Mouse (Mus musculus) neural tube, embryonic 14.5 days (tissue): ENCODE results near the gene Sufu. TPM values are rescaled to one million over a fixed set of nuclear protein-coding genes. Genes with fewer than 3 reads are reported as not detected.
A peak's percentile ranks its signal among the peaks of the same experiment; 100 is the strongest.

Source experiments
- ATAC-seq: fragments of 200-750 bp; cut with Nextera tagmentation; 2 replicates; pipeline ENCODE4 v1.8.0; 2017; ENCODE audit warnings: low read depth, mild to moderate bottlenecking, moderate TSS enrichment, moderate library complexity
- H3K27ac ChIP-seq: fragments of 300-500 bp; sonication (generic); 2 replicates; pipeline ENCODE4 v1.5.1; 2014; ENCODE audit warnings: low read depth, mild to moderate bottlenecking, control low read depth, low read length, moderate library complexity, mixed read lengths
- H3K27me3 ChIP-seq: fragments of 300-500 bp; sonication (generic); 2 replicates; pipeline ENCODE4 v1.6.1; 2014; ENCODE audit warnings: low read length; ENCODE audit not compliant: control insufficient read depth, insufficient read depth
- H3K36me3 ChIP-seq: fragments of 300-500 bp; sonication (generic); 2 replicates; pipeline ENCODE4 v1.6.1; 2014; ENCODE audit warnings: low read length, mixed read lengths; ENCODE audit not compliant: control insufficient read depth, insufficient read depth
- H3K4me1 ChIP-seq: fragments of 300-500 bp; sonication (generic); 2 replicates; pipeline ENCODE4 v1.6.1; 2014; ENCODE audit warnings: low read length; ENCODE audit not compliant: control insufficient read depth, insufficient read depth
- H3K4me2 ChIP-seq: fragments of 300-500 bp; sonication (generic); 2 replicates; pipeline ENCODE4 v1.6.1; 2014; ENCODE audit warnings: mild to moderate bottlenecking, low read depth, low read length, control low read depth
- H3K4me3 ChIP-seq: fragments of 300-500 bp; sonication (generic); 2 replicates; pipeline ENCODE4 v1.5.1; 2014; ENCODE audit warnings: low read depth, low read length, control low read depth, mixed read lengths
- H3K9ac ChIP-seq: fragments of 300-500 bp; sonication (generic); replicated peaks from 2 replicates; pipeline ENCODE4 v1.6.1; 2014; ENCODE audit warnings: low read depth, mild to moderate bottlenecking, control low read depth, low read length, mixed read lengths
- H3K9me3 ChIP-seq: fragments of 300-500 bp; sonication (generic); 2 replicates; pipeline ENCODE4 v1.6.1; 2016; ENCODE audit warnings: low read length; ENCODE audit not compliant: control insufficient read depth
- WGBS: fragments of 180-500 bp; shearing (Covaris S2); extraction: QIAGEN DNeasy Blood & Tissue Kit; methylation state at CpG from one replicate; pipeline ENCODE4 v1.1.7; 2014; 5-methylcytosine and 5-hydroxymethylcytosine counted together
- polyA plus RNA-seq: library from polyadenylated mRNA; unstranded; fragments of >200 nt; fragmentation: Nextera tagmentation; extraction: Ambion mirVana; gene quantifications from 2 replicates; pipeline ENCODE4 v1.2.1, GENCODE M21; 2014

Gene Sufu
- polyA plus RNA-seq, 1 experiment from 2014 or later: 20.2 TPM

DNA sequence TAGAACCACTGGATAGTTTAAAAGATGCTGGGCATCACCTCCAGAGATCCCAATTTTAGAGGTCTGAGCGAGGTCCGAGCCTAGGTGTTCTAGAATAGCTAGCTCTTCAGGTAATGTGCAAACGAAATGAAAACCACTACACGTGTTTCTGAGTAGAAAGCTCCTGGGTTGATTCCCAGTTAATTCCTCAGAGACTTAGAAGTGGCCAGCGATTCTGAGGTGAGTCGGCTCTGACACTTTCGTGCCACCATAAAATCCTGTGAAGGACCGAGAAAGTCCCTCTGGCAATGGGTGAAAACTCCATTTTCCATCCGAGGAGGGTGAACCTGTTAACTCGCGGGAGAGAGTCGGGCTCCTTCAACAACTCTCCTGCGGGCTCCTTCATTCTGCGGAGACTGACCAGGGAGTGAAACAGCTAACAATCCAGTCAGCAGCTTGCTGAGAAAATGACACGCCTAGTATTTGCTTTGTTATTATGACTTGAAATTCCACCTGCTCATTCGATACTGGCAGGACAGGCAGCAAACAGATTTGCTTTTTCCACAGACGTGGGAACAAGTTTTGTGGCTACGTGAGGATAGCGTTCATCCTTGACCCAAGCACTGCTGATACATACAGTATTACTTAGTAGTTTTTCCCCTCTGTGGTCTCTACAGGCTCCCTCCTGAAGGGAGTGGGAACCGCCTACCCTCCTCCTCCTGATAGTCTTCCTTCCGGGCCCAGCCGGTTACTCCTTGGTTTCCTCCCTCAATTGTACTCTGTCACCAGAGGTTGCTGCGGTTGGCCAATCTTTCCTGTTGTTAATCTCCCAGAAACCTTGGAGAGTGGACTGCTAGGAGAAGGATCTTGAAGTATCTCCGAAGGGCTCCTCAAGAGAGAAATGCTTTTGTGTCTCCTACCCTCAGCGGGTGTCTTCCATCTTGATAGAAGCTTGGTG is 39.1 kb upstream of the Sufu start:
- Histone ChIP-seq H3K4me3 (peak overlapping the region; percentile 50), H3K27me3 (no peaks in the 10 kb centered on the region), H3K36me3 (no peaks in the 10 kb centered on the region), H3K27ac (no peak overlapping the region), H3K9ac (peak overlapping the region; percentile 63; the same call in 1 of the 2 replicates), H3K9me3 (no peaks in the 10 kb centered on the region), H3K4me2 (peak overlapping the region; percentile 79), H3K4me1 (no peaks in the 10 kb centered on the region; the same call in 1 of the 2 replicates)
- 19% methylated on average over 25 of the region's 25 CpGs for WGBS
- ATAC-seq: 0 out of 2 replicates have a peak, but pooled peaks have one; percentile 15

DNA sequence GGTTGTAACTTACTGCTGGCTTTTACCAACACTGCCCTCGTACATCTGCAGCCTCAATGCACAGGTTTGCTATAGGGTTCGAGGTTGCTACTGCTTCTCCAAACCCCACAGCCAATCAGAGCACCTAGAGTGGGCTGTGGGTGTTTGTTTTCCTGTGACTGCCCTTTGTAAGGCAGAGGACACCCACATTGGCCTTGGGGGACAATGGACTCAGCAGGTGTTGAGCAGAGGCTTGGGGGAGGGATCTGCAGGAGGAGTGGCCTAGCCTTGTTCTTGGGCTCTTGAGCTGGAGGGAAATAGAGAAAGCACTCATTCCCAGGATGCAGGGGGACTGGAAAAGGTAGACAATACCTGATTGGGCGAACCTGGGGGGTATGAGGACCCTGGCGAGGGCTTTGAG is 38.3 kb upstream of the Sufu start:
- no peak for ATAC-seq
- 64% methylated on average over 4 of the region's 4 CpGs for WGBS
- Histone ChIP-seq H3K4me2 (no peak overlapping the region), H3K36me3 (no peaks in the 10 kb centered on the region), H3K4me3 (no peak overlapping the region), H3K27ac (no peak overlapping the region), H3K4me1 (no peaks in the 10 kb centered on the region; the same call in 1 of the 2 replicates), H3K27me3 (no peaks in the 10 kb centered on the region), H3K9me3 (no peaks in the 10 kb centered on the region), H3K9ac (no peak overlapping the region)

DNA sequence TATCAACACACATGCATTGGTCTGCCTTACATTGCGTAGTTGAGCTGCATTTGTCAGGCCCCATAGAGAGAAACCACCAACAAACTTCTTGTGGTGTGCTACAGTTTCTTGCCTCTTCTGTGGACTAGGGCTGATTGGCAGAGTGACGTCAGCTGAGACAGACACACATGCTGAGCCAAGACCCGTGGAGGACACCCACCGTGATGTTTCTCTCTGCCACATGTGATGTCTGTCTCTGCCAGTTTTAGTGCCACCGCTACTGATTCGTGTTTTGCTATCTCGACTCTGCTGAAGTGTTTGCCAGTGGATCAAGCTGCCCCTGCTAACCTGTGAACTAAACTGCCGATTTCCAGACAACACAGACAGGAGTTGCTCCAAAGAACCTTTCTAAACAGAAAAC is 34.6 kb upstream of the Sufu start:
- no peaks in the 10 kb centered on the region; the same call in 1 of the 2 replicates for H3K4me1 ChIP-seq
- no peak for ATAC-seq
- no peaks in the 10 kb centered on the region for H3K36me3 ChIP-seq
- H3K9me3 ChIP-seq: no peaks in the 10 kb centered on the region
- no peak overlapping the region for H3K4me3 ChIP-seq
- no peak overlapping the region for H3K27ac ChIP-seq
- no peak overlapping the region for H3K9ac ChIP-seq
- 83% methylated on average over 8 of the region's 8 CpGs for WGBS
- no peak overlapping the region for H3K4me2 ChIP-seq
- H3K27me3 ChIP-seq: no peaks in the 10 kb centered on the region

DNA sequence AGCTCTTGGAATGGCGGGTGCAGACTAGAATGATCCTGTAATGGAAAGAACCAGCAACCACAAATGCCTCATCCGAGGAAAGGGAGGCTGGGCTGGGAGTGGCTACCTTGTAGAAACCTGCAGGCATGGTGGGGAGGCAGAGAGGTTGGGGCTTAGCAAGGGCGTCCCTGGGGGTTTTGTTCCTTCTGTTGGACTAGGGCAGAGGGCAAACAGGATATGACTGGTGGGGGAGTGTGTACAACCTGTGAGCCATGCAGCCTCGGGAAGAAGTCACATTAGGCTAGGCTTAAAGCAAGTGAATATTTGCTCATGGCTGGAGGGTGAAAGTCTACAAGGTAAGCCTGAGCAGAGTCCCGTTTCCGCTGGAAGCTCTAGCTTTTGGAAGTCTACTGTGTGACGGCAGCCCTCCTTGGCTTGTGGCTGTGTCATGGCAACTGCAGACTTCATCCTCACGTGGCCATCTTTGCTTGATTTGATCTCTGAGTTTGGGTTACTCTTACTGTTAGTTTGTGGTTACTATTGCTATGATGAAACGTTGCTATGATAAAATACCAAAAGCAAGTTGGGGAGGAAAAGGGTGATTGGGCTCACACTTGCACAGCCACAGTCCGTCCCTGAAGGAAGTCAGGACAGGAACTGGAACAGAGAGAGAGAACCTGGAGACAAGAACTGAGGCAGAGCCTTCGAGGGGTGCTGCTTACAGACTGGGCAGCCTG is 33.2 kb upstream of the Sufu start:
- Histone ChIP-seq H3K27me3 (no peaks in the 10 kb centered on the region), H3K36me3 (no peaks in the 10 kb centered on the region), H3K27ac (no peak overlapping the region), H3K9me3 (no peaks in the 10 kb centered on the region), H3K4me2 (no peak overlapping the region), H3K9ac (no peak overlapping the region), H3K4me3 (no peak overlapping the region), H3K4me1 (no peaks in the 10 kb centered on the region)
- no peak for ATAC-seq
- WGBS: 87% methylated on average over 11 of the region's 11 CpGs

DNA sequence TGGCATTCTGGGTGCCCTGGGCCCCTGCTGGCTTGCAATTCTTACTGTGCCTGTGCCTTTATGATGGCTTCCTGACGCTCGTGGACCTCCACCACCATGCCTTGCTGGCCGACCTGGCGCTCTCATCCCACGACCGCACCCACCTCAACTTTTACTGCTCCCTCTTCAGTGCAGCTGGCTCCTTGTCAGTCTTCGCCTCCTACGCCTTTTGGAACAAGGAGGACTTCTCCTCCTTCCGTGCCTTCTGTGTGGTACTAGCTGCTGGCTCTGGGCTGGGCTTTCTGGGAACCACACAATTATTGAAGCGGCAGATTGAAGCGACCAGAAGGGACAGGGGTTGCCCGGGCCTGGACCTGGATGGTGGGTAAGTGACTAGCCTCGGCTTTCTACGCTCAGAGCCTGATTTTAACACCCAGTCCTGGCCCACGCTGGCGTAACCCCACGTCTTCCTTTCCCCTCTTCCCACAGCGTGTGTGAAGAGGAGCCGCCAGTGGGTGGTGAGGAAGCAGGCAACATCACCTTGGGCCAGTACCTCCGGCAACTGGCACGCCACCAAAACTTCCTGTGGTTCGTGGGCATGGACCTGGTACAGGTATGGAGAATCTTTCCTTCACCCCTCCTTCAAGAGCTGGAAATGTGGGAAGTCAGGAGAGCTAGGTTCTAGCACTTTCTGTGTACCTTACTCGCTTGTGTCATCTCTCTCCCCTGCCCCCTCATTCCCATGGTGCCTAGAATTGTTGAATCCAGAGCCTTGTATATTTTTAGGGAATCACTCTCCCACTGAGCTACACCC is 28.7 kb upstream of the Sufu start:
- Histone ChIP-seq H3K4me3 (no peak overlapping the region), H3K36me3 (no peaks in the 10 kb centered on the region), H3K27ac (no peak overlapping the region), H3K9me3 (no peaks in the 10 kb centered on the region), H3K27me3 (no peaks in the 10 kb centered on the region), H3K9ac (no peak overlapping the region), H3K4me2 (no peak overlapping the region), H3K4me1 (no peaks in the 10 kb centered on the region)
- 85% methylated on average over 23 of the region's 23 CpGs for WGBS
- ATAC-seq: no peak

DNA sequence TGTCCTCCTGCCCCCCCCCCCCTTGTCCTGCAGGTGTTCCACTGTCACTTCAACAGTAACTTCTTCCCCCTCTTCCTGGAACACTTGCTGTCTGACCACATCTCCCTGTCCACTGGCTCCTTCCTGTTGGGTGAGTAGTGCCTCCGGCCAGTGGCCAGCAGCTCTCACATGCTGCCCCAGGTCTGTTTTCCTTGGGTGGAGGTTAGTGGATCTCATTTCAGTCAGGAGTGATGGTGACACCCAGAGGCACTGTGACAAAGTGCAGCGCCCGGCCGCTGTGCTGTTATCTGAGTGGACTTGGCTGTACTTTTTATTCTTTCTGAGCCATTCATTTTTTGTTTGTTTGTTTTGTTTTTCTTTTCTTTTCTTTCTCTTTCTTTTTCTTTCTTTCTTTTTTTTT is 27.5 kb upstream of the Sufu start:
- Histone ChIP-seq H3K27me3 (no peaks in the 10 kb centered on the region), H3K27ac (no peak overlapping the region), H3K9me3 (no peaks in the 10 kb centered on the region), H3K4me1 (no peaks in the 10 kb centered on the region), H3K4me3 (no peak overlapping the region), H3K4me2 (no peak overlapping the region), H3K36me3 (no peaks in the 10 kb centered on the region), H3K9ac (no peak overlapping the region)
- ATAC-seq: no peak; the same call in 1 of the 2 replicates
- WGBS: 34% methylated on average over 4 of the region's 4 CpGs

DNA sequence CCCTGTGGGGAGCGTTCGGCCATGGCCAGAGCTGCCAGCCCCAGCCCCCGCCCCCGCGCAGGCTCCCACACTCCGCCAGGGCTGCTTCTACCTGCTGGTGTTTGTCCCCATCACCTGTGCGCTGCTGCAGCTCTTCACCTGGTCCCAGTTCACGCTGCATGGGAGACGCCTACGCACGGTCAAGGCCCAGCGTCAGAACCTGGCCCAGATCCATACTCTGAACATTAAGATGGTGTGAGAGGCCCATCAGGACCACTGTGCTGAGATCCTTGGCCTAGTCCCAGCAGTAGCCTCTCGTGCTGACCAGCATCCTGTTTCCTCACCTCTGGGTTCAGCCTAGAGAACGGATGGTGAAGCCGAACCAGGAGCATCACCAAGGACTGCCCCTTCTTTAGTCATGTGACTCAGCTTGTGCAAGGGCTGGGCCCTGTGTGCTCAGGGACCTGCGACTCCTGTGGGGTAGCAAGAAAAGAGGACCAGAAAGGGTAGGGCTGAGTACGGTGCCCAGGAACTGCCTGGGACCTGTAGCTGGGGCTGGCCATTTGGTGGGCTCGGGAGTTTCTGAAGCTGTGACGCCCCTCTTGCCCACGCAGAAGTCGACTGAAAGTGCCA is 22.1 kb upstream of the Sufu start:
- no peaks in the 10 kb centered on the region for H3K27me3 ChIP-seq
- no peak overlapping the region for H3K4me2 ChIP-seq
- H3K27ac ChIP-seq: no peak overlapping the region
- peaks cover 21% of the 10 kb centered on the region for H3K36me3 ChIP-seq
- H3K4me3 ChIP-seq: no peak overlapping the region
- no peak overlapping the region for H3K9ac ChIP-seq
- 53% methylated on average over 21 of the region's 21 CpGs for WGBS
- no peaks in the 10 kb centered on the region for H3K9me3 ChIP-seq
- 0 out of 2 replicates have a peak, but pooled peaks have one; percentile 33 for ATAC-seq
- H3K4me1 ChIP-seq: no peaks in the 10 kb centered on the region

DNA sequence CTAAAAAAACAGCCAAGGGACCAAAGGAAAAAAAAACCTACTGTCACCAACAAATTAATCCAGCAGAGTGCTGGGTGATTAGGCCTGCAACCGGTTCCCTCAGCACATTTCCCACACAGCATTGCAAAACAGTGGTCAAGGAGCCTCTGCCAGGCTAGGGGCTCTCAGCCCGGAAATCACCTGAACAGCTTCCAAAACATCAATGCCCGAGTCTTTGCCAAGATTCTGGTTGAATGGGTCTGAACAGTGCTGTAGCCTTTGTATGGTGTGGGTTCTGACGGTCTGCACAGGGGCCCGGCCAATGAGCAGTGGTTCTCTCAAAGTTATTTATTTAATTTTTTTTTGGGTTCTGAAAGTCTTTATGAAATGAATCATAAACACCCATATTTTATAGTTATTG is 21.2 kb upstream of the Sufu start:
- 60% methylated on average over 5 of the region's 5 CpGs for WGBS
- no peaks in the 10 kb centered on the region for H3K27me3 ChIP-seq
- no peaks in the 10 kb centered on the region for H3K9me3 ChIP-seq
- peaks cover 30% of the 10 kb centered on the region for H3K36me3 ChIP-seq
- ATAC-seq: peak; percentile 59; the same call in 1 of the 2 replicates
- H3K27ac ChIP-seq: no peak overlapping the region
- H3K4me2 ChIP-seq: no peak overlapping the region
- no peak overlapping the region for H3K9ac ChIP-seq
- no peak overlapping the region for H3K4me3 ChIP-seq
- H3K4me1 ChIP-seq: no peaks in the 10 kb centered on the region
